Mouse (Mus musculus) heart, postnatal 10 days (tissue): ENCODE results near the gene Trim43a. TPM values are rescaled to one million over a fixed set of nuclear protein-coding genes. Genes with fewer than 3 reads are reported as not detected.
"Not testable (repeated sequence)": the region's sequence is repeated elsewhere in the genome, so short reads cannot be mapped to it uniquely, and the experiment has no call there.

Experiments
- DNase-seq, 2 experiments: peaks; one replicate each; pipeline ENCODE4 v3.0.0; 2021
- intact Hi-C: fragments of 180-260 bp; cut with DNase I; formaldehyde crosslinking; loops from one replicate; pipeline ENCODE4 v1.15.1; 2025
- total RNA-seq, 2 experiments: library from RNA; stranded (reverse); gene quantifications; 2 replicates each; pipeline ENCODE4 v1.2.3; 2021

Gene Trim43a
- total RNA-seq, result under 1 TPM in 1 of 2 experiments, not detected in 1; 0.15 TPM

DNA sequence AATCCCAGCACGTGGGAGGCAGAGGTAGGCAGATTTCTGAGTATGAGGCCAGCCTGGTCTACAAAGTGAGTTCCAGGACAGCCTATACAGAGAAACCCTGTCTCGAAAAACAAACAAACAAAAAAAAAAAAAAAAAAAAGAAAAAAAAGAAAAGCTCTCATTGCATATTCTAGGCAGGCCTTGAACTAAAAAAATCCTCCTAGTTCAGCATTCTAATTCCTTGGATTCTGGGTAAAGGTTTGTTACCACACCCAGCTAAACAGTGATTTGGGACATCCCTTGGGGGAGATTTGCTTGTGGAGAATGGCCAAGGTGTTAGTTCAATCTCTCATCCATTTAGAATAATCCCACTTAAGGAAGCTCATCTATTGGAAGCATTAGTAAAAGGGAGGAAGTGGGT lies at the start of gene Trim43a:
Trim43a (plus strand) TSS at position 301 of the 400 bp plus-strand sequence.
- DNase-seq, intact Hi-C loops: not testable (repeated sequence)

DNA sequence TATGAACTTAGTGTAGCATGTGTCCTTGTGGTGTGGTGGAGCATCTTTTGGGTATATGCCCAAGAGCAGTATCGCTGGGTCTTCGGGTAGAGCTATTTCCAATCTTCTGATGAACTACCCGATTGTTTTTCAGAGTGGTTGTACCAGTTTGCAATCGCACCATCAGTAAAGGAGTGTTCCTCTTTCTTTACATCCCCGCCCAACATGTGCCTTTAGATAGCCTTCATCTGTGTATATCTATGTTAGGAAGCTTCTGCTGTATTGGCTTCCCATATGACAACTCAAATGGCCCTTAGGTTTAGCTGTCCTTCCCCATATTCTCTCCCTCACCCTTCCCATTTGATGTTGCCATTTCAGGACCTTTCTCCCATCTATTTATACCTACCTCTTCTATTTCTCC lies 46.6 kb upstream of the Trim43a start:
- DNase-seq, result no peak
- intact Hi-C loops, result no loop called here

DNA sequence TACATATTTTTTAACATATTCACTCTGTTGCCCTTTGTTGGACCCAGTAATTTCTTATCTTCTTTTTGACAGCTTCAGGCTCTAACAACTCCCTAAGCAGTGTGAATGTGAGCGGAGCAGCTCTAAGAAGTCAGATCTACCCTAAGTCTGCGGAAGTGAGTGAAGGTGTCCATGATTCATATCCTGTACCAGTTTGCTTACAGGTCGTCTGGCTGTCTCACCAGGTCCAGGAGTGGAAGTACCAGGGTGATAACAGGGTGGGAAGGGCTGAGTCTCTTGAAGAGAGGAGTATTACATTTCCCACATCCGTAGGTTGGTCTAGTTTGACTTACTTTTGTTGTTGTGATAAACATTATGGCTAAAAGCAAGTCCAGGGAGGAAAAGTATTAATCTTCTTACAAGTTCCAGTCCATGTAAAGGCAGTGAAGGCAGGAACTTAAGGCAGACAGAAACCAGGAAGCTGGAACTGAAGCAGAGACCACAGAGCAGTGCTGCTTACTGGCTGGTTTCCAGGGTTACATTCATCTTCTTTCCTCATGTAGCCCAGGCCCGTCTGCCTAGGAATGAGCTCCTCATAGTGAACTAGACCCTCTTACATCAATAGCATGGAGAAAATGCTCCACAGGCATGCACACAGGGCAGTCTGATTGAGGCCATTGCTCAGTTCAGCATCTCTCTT lies 41.0 kb upstream of the Trim43a start:
- intact Hi-C loops, result loop anchor here (10.0 kb wide), 1 partner anchor 175 kb away; no protein-coding TSS in a partner anchor
- DNase-seq, result no peak

DNA sequence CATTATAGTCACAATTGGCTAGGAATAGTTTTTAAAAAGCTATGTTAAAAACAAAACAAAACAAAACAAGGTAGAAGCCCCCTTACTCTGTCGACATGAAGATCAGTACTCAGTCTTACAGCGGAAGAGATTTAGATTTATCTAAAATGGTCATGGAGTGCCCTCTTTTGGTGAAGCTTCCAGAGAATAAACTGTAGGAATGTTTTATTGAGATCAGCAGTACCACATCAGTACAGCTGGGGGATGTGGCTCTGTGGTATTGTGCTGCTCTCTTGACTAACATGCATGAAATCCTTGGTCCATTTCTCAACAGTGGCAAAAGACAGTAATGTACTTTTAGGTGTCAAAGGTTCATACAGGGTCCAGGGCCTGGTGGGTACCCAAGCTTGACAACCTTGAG lies 37.9 kb upstream of the Trim43a start:
- intact Hi-C loops, result loop anchor here (10.0 kb wide), 1 partner anchor 172 kb away; no protein-coding TSS in a partner anchor
- peak; percentile 21 to 55 for DNase-seq

DNA sequence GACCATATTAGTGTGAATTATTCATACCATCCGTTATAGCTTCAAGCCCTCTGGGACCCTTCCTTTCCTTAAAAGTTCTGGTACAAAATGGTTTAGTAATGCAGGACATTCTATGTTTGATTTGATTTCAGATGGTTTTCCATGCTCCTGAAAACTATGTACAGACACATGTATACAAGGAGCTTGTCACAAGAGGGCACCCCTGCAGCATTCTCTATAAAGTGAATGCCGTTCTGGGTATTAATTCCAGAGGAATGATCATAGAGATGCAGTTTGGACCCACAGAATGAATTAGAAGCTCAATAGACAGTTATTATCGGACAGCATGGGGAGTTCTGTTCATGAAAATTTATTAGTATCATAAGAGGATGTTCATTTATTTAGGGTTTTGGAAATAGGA lies 35.2 kb upstream of the Trim43a start:
- DNase-seq, result peak; percentile 18 to 30
- intact Hi-C loops, result loop anchor here (2.0 to 10.0 kb wide), 2 partner anchors 169 to 305 kb away; no protein-coding TSS in a partner anchor

DNA sequence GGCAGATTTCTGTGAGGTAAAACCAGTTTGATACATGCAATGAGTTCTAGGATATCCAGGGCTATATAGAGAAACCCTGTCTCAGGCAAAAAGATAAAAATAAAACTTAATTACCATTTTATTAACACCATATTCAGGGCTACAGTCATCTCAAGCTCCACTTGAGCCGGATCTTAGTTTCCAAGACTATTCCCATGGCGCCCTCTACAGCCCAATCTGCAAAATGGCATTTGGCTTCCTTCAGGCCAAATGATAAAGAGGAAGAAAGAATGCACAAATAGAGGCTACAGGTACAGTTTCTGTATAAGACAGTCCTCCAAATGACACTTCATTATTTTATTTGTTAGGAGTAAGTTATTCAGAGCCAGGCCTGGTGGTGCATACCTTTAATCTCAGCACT lies 34.5 kb upstream of the Trim43a start:
- intact Hi-C loops, result loop anchor here (1.0 to 10.0 kb wide), 4 partner anchors 23 to 169 kb away; no protein-coding TSS in a partner anchor
- DNase-seq, result peak; percentile 61 to 72

DNA sequence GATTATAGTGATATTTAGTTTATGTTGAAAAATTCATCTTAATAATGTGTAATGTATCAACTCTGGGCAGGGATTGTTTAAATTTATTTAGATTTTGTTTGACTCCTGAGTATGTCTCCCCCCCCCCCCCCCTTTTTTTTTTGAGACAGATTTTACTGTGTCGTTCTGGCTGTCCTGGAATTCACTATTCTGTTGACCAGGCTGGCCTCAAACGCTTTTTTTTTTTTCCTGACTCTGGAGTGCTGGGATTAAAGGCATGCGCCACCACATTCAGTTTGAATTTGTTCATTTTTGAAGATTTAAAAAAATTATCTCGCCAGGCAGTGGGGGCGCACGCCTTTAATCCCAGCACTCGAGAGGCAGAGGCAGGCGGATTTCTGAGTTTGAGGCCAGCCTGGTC lies 34.0 kb upstream of the Trim43a start:
- DNase-seq, result no peak
- intact Hi-C loops, result loop anchor here (1.0 to 10.0 kb wide), 4 partner anchors 23 to 168 kb away; no protein-coding TSS in a partner anchor

DNA sequence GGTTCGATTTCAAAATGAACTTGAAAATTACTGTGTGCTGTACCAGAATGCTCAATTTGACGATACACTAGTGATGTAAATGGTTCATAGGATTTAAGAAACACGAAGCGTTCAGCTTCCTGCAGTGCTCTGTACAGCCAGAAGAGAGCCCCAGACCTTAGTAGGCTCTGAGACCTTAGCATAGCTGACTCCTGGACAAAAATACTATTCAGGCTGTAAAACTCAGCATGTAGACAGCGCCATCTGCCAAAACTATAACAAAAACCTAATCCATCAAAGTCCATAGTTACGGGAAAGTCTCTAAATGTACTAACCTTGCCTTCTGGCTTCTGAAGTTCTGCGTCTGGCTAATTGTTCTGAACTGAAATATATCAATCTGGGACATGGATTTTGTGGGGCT lies 33.4 kb upstream of the Trim43a start:
- peak; percentile 47 to 48 for DNase-seq
- intact Hi-C loops, result loop anchor here (2.0 to 10.0 kb wide), 3 partner anchors 66 to 168 kb away; no protein-coding TSS in a partner anchor

DNA sequence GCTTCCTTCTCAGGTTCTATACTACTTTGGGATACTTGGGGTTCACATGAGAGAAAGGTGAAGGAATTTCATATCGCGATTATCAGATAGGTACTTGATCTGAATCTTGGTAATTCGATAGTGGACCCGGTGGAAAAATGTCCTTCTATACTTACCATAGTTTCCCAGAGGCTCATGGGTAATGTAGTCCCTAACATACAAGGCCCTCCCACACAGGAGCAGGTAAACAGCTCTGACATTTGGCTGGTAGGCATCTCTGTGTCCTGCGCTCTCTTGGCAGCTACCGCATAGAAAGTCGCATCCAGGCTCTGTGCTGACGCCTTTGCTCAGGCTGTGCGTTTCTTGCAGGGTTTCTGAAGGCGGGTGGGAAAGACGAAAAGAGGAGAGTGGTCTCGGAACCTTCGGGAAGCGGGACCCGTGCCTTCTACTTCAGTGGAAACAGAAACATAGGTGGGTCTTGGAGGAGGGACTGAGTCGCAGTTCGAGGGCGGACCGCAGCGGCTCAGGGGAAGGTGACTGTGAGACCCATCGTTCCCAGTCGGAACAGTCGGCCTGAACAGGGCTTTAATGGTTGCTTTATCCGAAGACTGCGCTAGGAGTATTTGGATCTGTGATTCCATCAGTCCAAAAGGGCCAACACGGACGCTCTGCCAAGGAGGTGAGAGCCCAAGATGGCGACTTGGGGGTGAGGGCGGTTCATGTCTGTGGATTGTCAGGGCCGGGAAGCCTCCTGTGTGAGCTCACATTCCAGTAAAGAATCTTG lies 32.7 kb upstream of the Trim43a start, which contains the start of gene Zfp949:
Zfp949 (plus strand) TSS at position 170 of the 763 bp plus-strand sequence.
- peak; percentile 81 to 82 for DNase-seq
- intact Hi-C loops, result loop anchor here (2.0 to 10.0 kb wide), 3 partner anchors 67 to 167 kb away; no protein-coding TSS in a partner anchor

DNA sequence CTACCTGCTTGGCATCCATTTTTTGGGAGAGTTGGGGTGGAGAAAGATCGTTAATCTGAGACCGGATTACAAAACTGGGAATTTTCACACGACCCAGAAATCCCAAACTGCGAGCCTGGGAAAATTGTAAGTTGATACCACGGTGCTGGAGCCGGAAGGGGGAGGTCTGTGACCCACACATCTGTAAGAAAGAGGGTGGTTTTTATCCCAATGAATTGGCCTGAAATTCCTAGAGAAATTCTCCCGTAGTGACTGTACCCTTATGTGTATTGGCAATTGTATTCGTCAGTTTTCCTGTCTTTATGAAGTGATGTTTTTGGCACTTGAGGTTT lies 32.1 kb upstream of the Trim43a start:
- intact Hi-C loops, result loop anchor here (10.0 kb wide), 1 partner anchor 166 kb away; no protein-coding TSS in a partner anchor
- no peak for DNase-seq

DNA sequence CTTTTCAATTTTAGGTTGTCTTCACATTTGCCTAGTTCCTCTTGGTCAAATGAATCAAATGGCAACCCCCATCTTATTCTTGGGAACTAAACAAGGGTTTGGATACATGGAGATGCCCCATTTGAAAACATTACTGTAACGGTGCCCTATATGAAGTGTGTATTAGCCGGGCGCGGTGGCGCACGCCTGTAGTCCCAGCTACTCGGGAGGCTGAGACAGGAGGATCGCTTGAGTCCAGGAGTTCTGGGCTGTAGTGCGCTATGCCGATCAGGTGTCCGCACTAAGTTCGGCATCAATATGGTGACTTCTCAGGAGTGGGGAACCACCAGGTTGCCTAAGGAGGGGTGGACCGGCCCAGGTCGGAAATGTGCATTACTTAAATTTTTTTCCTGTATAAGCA lies 27.6 kb upstream of the Trim43a start:
- intact Hi-C loops, result no loop called here

DNA sequence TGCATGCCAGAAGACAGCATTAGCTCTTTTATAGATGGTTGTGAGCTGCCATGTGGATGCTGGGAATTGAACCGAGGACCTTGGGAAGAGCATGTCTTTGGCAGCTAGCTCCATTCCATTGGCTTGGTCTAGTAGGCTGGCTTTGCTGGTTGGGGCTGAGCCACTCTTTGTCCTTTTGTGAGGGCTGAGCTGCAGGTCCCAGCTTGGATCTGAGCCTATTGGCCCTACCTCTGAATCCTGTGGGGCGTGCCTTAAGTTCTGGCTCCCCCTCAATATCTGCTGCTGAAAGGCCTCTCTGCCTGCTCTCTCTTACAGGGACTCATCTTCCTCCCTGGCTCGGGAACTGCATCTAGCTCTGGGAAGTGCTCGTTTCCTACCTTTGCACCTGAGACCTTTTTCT lies 22.5 kb upstream of the Trim43a start:
- DNase-seq, result no peak
- intact Hi-C loops, result no loop called here

More for the DNA sequence above, 27.6 kb upstream of the Trim43a start:
- no peak for DNase-seq

DNA sequence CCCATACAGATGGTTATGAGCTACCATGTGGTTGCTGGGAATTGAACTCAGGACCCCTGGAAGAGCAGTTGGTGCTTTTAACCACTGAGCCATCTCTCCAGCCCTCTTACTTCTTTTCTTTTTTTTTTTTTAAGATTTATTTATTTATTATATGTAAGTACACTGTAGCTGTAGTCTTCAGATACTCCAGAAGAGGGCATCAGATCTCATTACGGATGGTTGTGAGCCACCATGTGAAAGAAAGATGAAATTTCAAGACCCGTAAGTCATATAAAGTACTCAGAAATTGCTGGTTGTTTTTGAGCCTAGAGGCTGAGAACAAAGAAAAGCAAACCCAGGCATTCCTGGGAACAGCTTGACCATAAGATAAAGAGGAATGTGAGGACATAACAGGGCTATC lies 19.2 kb upstream of the Trim43a start:
- intact Hi-C loops, DNase-seq: not testable (repeated sequence)

DNA sequence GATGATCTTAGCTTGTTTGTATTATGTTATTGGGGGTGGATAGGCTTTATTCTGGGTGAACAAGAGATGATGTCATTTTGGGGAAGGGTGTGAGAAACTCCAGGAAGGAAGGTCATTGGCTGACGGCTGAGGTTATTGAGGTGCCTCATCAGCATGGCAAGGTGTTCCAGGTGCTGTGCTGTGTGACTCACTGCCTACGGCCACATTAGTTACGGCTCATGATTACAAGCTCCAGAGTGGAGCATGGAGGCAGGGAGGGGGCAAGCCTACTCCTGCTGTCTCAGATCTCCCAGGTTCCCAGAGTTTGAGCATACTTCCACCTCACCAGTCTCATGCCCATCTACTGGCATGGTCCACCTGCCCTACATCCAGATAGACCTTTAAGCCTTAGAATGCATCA lies 10.2 kb upstream of the Trim43a start:
- intact Hi-C loops, DNase-seq: not testable (repeated sequence)

DNA sequence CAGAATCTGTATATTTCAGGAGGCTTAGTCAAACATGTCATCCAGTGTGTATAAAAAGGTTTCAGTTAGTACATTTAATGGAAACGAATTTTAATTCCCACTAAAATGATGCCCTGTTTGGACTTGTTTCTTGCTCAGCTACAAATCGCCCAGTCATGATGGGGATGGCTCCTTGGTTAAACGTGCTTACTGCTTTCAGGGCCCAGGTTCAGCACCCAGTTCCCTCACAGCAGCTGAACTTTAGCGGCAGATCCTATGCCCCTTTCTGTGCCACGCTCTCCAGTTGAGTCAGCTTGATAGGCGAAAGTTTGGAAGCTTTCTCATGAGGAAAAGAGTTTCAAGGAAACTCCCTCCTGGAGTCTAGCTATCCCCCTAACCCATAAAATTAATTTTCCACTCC lies 13.0 kb downstream of the Trim43a start:
- intact Hi-C loops, result not testable (repeated sequence)

DNA sequence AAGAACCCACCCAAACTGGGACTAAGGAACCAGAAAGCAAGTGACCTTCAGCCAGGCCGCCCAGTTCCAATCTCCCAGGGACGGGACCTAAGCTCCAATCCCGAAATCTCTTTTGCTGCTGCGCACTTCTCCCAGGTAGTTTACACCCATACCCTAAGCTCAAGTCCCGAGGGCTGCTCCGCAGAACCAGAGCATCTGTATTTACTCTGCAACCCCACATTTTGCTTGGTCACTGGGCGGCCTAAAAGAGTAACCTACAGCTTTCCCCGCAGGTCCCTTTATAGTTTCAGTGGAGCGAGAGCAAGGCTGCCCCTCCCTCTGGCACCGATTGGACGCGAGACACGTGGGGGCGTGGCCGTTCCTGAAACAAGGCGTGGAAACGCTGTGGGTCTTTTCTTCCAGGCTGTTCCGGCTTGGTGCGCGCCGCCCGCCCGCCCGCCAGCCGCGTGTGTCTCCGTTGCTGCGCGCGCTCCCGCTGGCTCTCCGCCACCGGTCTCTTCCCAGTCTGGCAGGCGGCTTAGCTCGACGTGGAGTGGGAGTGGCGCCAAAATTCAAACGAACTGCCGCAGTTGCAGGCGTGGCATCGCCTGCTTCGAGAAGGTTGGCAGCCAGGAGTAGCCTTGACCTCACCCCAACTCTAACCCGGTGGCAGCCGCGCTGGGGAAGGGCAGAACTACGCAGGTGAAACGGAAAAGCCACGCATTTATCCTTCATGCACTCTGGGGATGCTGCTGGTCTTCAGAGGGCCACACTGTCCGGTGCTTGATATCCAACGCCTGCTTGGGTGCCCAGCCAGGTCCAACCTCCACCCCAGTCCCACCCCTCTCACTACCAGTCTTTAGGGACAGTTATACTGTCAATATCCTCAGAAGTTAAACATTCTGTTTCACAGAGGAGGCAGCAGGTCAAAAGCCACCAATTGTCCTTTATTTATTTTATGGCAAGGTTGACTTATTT lies 18.8 kb downstream of the Trim43a start:
- intact Hi-C loops, result not testable (repeated sequence)
- peak; percentile 100 for DNase-seq

More for the DNA sequence above, 13.0 kb downstream of the Trim43a start:
- not testable (repeated sequence) for DNase-seq

DNA sequence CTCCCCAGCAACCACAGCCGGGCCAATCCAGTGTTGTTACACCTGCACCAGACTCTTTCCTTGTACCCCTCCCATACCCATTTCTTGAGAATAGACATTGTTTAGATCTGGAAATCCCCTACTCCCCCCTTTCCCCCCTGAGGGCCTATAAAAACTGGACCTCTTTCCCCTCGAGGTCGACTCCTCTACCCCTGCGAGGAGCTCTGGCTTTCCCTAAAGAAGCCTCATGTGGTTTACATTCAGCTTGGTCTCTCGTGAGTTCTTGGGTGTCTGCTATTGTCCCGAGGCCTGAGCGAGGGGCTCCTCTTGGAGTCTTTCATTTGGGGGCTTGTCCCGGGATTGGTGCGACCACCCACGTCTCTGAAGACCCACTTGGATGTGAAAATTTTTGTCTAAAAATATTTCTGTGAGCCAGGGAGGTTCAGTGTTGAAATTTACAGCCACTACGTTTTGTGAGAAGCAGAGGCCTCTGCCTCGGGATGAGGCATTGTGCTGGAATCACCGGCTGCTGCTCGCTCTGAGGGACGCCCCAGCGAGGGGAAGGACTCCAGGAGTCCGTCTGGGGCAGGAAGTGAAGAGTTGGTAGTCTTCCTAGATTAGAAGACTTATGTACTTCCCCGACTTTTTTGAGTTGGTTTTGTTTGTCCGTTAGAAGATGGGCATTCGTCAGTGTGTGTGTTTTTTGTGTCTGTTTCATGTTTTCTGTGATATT lies 45.3 kb downstream of the Trim43a start:
- DNase-seq, intact Hi-C loops: not testable (repeated sequence)

DNA sequence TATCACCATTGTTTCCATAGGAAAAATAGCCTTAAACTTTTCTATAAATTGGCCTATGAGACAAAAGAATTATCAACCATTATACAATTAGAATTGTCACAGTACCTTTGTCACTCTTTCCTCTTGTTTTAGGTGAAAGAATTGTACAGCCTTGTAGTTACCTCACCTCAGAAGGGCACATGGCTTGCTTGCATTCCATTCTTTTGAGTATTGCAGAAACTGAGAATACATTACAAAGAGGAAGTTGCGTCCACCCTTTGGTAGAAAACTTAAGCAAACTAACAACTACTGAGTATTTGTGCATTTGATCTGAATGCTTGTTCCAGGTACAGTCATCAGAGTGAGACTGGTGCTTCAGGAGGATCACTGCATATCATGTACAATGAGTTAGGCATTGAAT lies 57.4 kb downstream of the Trim43a start:
- intact Hi-C loops, DNase-seq: not testable (repeated sequence)
